Mouse (Mus musculus): ENCODE data around the gene Sparc.
A peak's percentile ranks its signal among the peaks of the same experiment; 100 is the strongest.

Gene Sparc

GRCm38 (mm10) chr11:55404659-55405457 is 18.1 kb downstream of the Sparc start:
- no peak for DNase-seq

GRCm38 (mm10) chr11:55400863-55401262 is 22.1 kb downstream of the Sparc start:
- DNase-seq = no peak

- no peak for DNase-seq
These were observed 24.6 kb downstream of the Sparc start for GRCm38 (mm10) chr11:55398371-55398770.

- peak in 1 of 2 experiments; percentile 30 for DNase-seq
These were observed 25.5 kb downstream of the Sparc start for GRCm38 (mm10) chr11:55397441-55397840.

- peak in 1 of 2 experiments; percentile 24 for DNase-seq
These were observed 25.9 kb downstream of the Sparc start for GRCm38 (mm10) chr11:55397036-55397435.

- DNase-seq = no peak
These were observed 27.8 kb downstream of the Sparc start for GRCm38 (mm10) chr11:55395073-55395642.

- DNase-seq = no peak
These were observed 28.4 kb downstream of the Sparc start for GRCm38 (mm10) chr11:55394592-55394991.

- DNase-seq = peak in 1 of 2 experiments; percentile 21
These were observed 30.5 kb downstream of the Sparc start for GRCm38 (mm10) chr11:55392474-55392873.

- peak; percentile 57 to 63 for DNase-seq
These were observed 33.2 kb downstream of the Sparc start for GRCm38 (mm10) chr11:55389778-55390177.

GRCm38 (mm10) chr11:55387576-55387975 is 35.4 kb downstream of the Sparc start:
- DNase-seq = no peak

GRCm38 (mm10) chr11:55386424-55387063 is 36.4 kb downstream of the Sparc start:
- DNase-seq = peak; percentile 70 to 90

GRCm38 (mm10) chr11:55383463-55384045 is 39.4 kb downstream of the Sparc start:
- DNase-seq = no peak

GRCm38 (mm10) chr11:55380908-55381307 is 42.1 kb downstream of the Sparc start:
- no peak for DNase-seq

- DNase-seq = peak; percentile 38 to 46
These were observed 44.6 kb downstream of the Sparc start for GRCm38 (mm10) chr11:55378371-55378770.

- DNase-seq = no peak
These were observed 49.1 kb downstream of the Sparc start for GRCm38 (mm10) chr11:55373838-55374237.

- no peak for DNase-seq
These were observed 49.6 kb downstream of the Sparc start for GRCm38 (mm10) chr11:55373373-55373772.

GRCm38 (mm10) chr11:55372001-55372400 is 51.0 kb downstream of the Sparc start:
- DNase-seq = no peak

GRCm38 (mm10) chr11:55369093-55369471 is 53.9 kb downstream of the Sparc start:
- DNase-seq = peak; percentile 24 to 31

GRCm38 (mm10) chr11:55368388-55369092 is 54.4 kb downstream of the Sparc start:
- DNase-seq = peak in 1 of 2 experiments; percentile 54

- peak; percentile 39 to 55 for DNase-seq
These were observed 55.2 kb downstream of the Sparc start for GRCm38 (mm10) chr11:55367783-55368182.

- no peak for DNase-seq
These were observed 57.1 kb downstream of the Sparc start for GRCm38 (mm10) chr11:55365840-55366239.

- DNase-seq = no peak
These were observed 57.7 kb downstream of the Sparc start for GRCm38 (mm10) chr11:55365242-55365641.

- peak in 1 of 2 experiments; percentile 27 for DNase-seq
These were observed 58.3 kb downstream of the Sparc start for GRCm38 (mm10) chr11:55364662-55365061.
